In genomic region chr7:75110689-75111088, GRCm38 (mm10) we compare ENCODE assay signal across 8 mouse cellular contexts.
A peak's percentile ranks its signal among the peaks of the same experiment; 100 is the strongest.
DNase-seq lines count a peak whose midpoint lies in the region; ATAC-seq lines count a peak whose summit lies in the region.

No protein-coding gene starts in this region.

- peak; percentile 36 to 84 for DNase-seq in frontal cortex, adult 2 months (ENCODE audit: extremely low spot score in 1 of 2, low spot score in 1 of 2)
- DNase-seq in frontal cortex, postnatal 25 days (ENCODE audit: low spot score in 2 of 2) = no peak
- DNase-seq in thymus, postnatal 0 days (ENCODE audit: low spot score) = peak; percentile 53
- DNase-seq in thymus, postnatal 25 days = no peak
- peak; percentile 65 to 73 for DNase-seq in cerebellum, postnatal 36 days
- DNase-seq in lung, postnatal 25 days (ENCODE audit: low spot score) = peak; percentile 46
- DNase-seq in yolk sac, embryonic 10.5 days (ENCODE audit: low spot score) = peak; percentile 14

- peak; percentile 71 to 84 for ATAC-seq in hematopoietic stem cell, adult 5-6 weeks (replicated peaks in 1 of 2; ENCODE audit: insufficient read depth in 1 of 2, low FRiP score in 2 of 2, low TSS enrichment in 1 of 2, low read depth in 1 of 2, poor library complexity in 2 of 2, severe bottlenecking in 2 of 2)

Comparison
In these comparisons a context has a peak if more than half of its experiments do, and no peak if none do; other contexts are left out.
1. DNase-seq: peak in frontal cortex, adult 2 months (2 of 2), thymus, postnatal 0 days (single experiment), cerebellum, postnatal 36 days (2 of 2), lung, postnatal 25 days (single experiment) and yolk sac, embryonic 10.5 days (single experiment); none in frontal cortex, postnatal 25 days (0 of 2) and thymus, postnatal 25 days (single experiment).